Mouse (Mus musculus): ENCODE results near the gene Fbxl13.

Fbxl13 gene

GRCm38 (mm10) chr5:21526835-21527485 is 118.5 kb downstream of the Fbxl13 start:
- no peak for DNase-seq (ENCODE audit: low read depth, low spot score)

GRCm38 (mm10) chr5:21519166-21519565 is 126.3 kb downstream of the Fbxl13 start:
- no peak for DNase-seq (ENCODE audit: low read depth, low spot score)

GRCm38 (mm10) chr5:21518207-21518606 is 127.2 kb downstream of the Fbxl13 start:
- DNase-seq (ENCODE audit: low read depth, low spot score), result no peak

GRCm38 (mm10) chr5:21517562-21517961 is 127.9 kb downstream of the Fbxl13 start:
- peak; percentile 46 for DNase-seq (ENCODE audit: low read depth, low spot score)

- no peak for DNase-seq (ENCODE audit: low read depth, low spot score)
Observed at GRCm38 (mm10) chr5:21513363-21513762, 132.1 kb downstream of the Fbxl13 start.

- DNase-seq (ENCODE audit: low read depth, low spot score), result no peak
Observed at GRCm38 (mm10) chr5:21509801-21510200, 135.6 kb downstream of the Fbxl13 start.

- DNase-seq (ENCODE audit: low read depth, low spot score), result no peak
Observed at GRCm38 (mm10) chr5:21506887-21507286, 138.5 kb downstream of the Fbxl13 start.

GRCm38 (mm10) chr5:21505159-21505558 is 140.3 kb downstream of the Fbxl13 start:
- DNase-seq (ENCODE audit: low read depth, low spot score), result no peak

- DNase-seq (ENCODE audit: low read depth, low spot score), result no peak
Observed at GRCm38 (mm10) chr5:21502936-21503610, 142.4 kb downstream of the Fbxl13 start.

GRCm38 (mm10) chr5:21500941-21501340 is 144.5 kb downstream of the Fbxl13 start:
- no peak for DNase-seq (ENCODE audit: low read depth, low spot score)

- DNase-seq (ENCODE audit: low read depth, low spot score), result no peak
Observed at GRCm38 (mm10) chr5:21500133-21500532, 145.3 kb downstream of the Fbxl13 start.

GRCm38 (mm10) chr5:21498925-21499324 is 146.5 kb downstream of the Fbxl13 start:
- DNase-seq (ENCODE audit: low read depth, low spot score), result no peak

- DNase-seq (ENCODE audit: low read depth, low spot score), result no peak
Observed at GRCm38 (mm10) chr5:21498490-21498889, 146.9 kb downstream of the Fbxl13 start.

GRCm38 (mm10) chr5:21496881-21497280 is 148.6 kb downstream of the Fbxl13 start:
- DNase-seq (ENCODE audit: low read depth, low spot score), result no peak

GRCm38 (mm10) chr5:21496321-21496720 is 149.1 kb downstream of the Fbxl13 start:
- no peak for DNase-seq (ENCODE audit: low read depth, low spot score)

- peak; percentile 12 for DNase-seq (ENCODE audit: low read depth, low spot score)
Observed at GRCm38 (mm10) chr5:21494781-21495180, 150.7 kb downstream of the Fbxl13 start.

GRCm38 (mm10) chr5:21493294-21493999 is 152.0 kb downstream of the Fbxl13 start:
- no peak for DNase-seq (ENCODE audit: low read depth, low spot score)

GRCm38 (mm10) chr5:21492213-21492612 is 153.2 kb downstream of the Fbxl13 start:
- DNase-seq (ENCODE audit: low read depth, low spot score), result no peak

- no peak for DNase-seq (ENCODE audit: low read depth, low spot score)
Observed at GRCm38 (mm10) chr5:21491469-21491868, 154.0 kb downstream of the Fbxl13 start.

GRCm38 (mm10) chr5:21489135-21489534 is 156.3 kb downstream of the Fbxl13 start:
- DNase-seq (ENCODE audit: low read depth, low spot score), result no peak

- DNase-seq (ENCODE audit: low read depth, low spot score), result no peak
Observed at GRCm38 (mm10) chr5:21488506-21488905, 156.9 kb downstream of the Fbxl13 start.

- DNase-seq (ENCODE audit: low read depth, low spot score), result no peak
Observed at GRCm38 (mm10) chr5:21487716-21488115, 157.7 kb downstream of the Fbxl13 start.

GRCm38 (mm10) chr5:21487306-21487705 is 158.1 kb downstream of the Fbxl13 start:
- no peak for DNase-seq (ENCODE audit: low read depth, low spot score)
